Mouse (Mus musculus) lung, postnatal 10 days (tissue): ENCODE measurements around the gene Serpina1d.
"Not testable (repeated sequence)": the region's sequence is repeated elsewhere in the genome, so short reads cannot be mapped to it uniquely, and the experiment has no call there.

Source experiments
- DNase-seq: peaks from one replicate; pipeline ENCODE4 v3.0.0; 2021

Serpina1d gene

GRCm38 (mm10) chr12:103773246-103773851 is at the start of gene Serpina1d:
Serpina1d (minus strand) TSS chr12:103773592.
- DNase-seq: not testable (repeated sequence)

GRCm38 (mm10) chr12:103770597-103770996 is 2.8 kb downstream of the Serpina1d start:
- not testable (repeated sequence) for DNase-seq

- not testable (repeated sequence) for DNase-seq
These were observed 10.3 kb downstream of the Serpina1d start for GRCm38 (mm10) chr12:103763083-103763482.

DNA sequence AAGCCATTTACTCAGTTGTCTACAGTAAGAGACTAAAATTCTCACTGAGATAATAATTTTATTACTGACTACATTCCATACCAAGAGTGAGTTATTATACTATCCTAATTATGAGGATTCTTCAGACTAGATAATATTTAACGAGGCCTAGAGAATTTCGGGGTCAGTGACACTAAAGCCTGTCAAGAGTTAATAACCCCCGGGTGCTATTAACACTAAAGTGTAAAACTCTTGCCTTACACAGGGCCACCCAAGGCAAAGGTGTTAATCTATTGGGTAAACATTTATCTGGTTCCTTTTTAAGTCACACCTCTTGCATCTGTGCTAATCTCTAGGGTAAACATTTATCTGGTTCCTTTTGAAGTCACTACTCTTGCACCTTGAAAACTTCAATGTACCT is 13.1 kb downstream of the Serpina1d start:
- DNase-seq: not testable (repeated sequence)

DNA sequence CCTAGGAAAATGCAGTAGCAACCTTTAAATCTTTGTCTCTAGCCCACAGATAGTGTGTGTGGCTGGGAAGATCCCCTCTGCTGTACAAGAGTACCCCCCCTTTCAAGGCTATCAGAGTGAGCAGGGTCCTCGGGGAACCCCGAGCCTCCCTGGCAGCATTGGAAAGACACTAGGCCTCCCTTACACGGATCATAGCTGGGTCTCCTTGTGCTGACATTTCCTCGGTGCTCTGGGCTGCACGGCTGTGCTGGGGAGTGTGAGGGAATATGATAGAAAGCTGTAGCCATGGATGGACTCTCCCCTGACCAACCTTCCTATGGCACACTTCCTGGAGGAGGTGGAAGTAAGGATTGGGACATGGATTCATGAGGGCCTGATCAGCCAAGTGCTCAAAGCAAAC is 27.4 kb downstream of the Serpina1d start:
- DNase-seq: not testable (repeated sequence)

DNA sequence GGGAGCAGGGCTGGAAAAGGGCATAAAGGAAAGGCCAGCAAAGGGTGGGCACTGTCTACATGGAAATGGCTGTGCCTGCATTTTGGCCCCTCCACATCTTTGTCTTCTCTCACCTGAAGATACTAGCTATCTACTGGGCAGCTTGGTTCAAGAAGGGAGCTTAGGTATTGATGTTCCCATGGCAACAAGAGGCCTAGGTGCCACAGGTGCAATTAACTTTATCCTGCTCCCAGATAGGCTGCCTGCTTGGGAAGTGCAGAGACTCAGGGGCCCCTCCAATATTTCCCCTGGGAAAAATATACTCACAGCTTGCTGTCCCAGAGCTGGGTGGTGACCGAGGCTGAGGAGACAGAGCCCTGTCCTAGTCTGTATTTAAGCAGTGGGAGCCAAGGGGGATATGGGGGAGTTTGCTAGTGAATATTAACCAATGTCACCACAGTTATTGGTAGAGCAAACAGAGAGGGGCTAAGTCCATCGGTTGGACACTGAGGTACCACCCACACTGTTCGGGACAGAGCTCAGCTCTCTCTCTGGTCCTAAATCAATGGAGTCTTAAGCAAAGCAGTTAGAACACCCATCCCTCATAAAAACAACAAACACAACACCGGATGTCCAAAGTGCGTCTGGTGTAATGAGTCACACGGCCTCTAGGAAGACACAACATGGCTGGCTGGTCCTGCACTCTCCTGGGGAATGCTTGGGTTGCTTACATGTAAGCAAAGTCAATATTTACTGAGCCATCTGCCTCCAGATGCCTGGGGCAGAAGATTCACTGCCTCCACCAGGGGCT is 35.4 kb downstream of the Serpina1d start:
- not testable (repeated sequence) for DNase-seq

GRCm38 (mm10) chr12:103735566-103735965 is 37.8 kb downstream of the Serpina1d start:
- peak; percentile 11 for DNase-seq

- peak; percentile 28 for DNase-seq
These were observed 38.3 kb downstream of the Serpina1d start for GRCm38 (mm10) chr12:103735101-103735500.
